Mouse (Mus musculus): Measurements from ENCODE around the gene Lif. TPM values are rescaled to one million over a fixed set of nuclear protein-coding genes. Genes with fewer than 3 reads are reported as not detected.
A peak's percentile ranks its signal among the peaks of the same experiment; 100 is the strongest.

The Lif gene
- polyA plus RNA-seq, 1 experiment from 2014 or later = 0.06 TPM

GRCm38 (mm10) chr11:4249151-4249550 is 8.2 kb upstream of the Lif start:
- Histone ChIP-seq H3K36me3 (no peaks in the 10 kb centered on the region), H3K4me1 (no peaks in the 10 kb centered on the region), H3K9ac (no peak overlapping the region), H3K27me3 (no peaks in the 10 kb centered on the region), H3K4me3 (no peak overlapping the region), H3K9me3 (no peaks in the 10 kb centered on the region), H3K27ac (no peak overlapping the region), H3K4me2 (replicated peaks) (no peak overlapping the region)
- no peak for ATAC-seq (ENCODE audit: insufficient number of reproducible peaks, insufficient read depth, low FRiP score, low TSS enrichment)
- 95% methylated on average over 3 of the region's 3 CpGs for WGBS

DNA sequence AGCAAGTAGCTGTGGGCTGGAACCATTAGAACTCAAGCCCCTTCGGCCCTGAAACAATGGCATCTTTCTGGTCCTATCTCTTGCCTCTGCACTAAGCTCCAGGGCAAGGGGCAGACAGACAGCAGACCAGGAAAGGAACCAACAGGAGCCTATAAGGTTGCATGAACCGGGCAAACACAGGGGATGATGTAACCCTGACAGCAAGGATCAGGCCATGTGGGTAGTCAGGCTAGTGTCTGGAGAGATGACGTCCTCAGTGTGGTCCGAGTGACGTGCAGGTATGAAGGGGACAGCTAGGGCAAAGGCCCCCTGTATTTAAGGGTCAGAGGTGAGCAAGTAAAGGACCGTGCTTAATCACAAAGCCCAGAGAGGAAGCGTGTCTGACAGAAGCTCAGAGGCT is 7.1 kb upstream of the Lif start:
- no peak for ATAC-seq (ENCODE audit: insufficient number of reproducible peaks, insufficient read depth, low FRiP score, low TSS enrichment)
- no peak overlapping the region for H3K9ac ChIP-seq
- H3K27ac ChIP-seq = no peak overlapping the region
- H3K27me3 ChIP-seq = no peaks in the 10 kb centered on the region
- H3K4me1 ChIP-seq = no peaks in the 10 kb centered on the region
- H3K9me3 ChIP-seq = no peaks in the 10 kb centered on the region
- H3K4me2 ChIP-seq (replicated peaks) = no peak overlapping the region
- no peaks in the 10 kb centered on the region for H3K36me3 ChIP-seq
- no peak overlapping the region for H3K4me3 ChIP-seq
- WGBS = 63% methylated on average over 7 of the region's 7 CpGs

GRCm38 (mm10) chr11:4251376-4251775 is 6.0 kb upstream of the Lif start:
- no peaks in the 10 kb centered on the region for H3K9me3 ChIP-seq
- H3K27ac ChIP-seq = no peak overlapping the region
- WGBS = 81% methylated on average over 3 of the region's 3 CpGs
- no peak for ATAC-seq (ENCODE audit: insufficient number of reproducible peaks, insufficient read depth, low FRiP score, low TSS enrichment)
- H3K36me3 ChIP-seq = no peaks in the 10 kb centered on the region
- no peaks in the 10 kb centered on the region for H3K4me1 ChIP-seq
- no peak overlapping the region for H3K4me2 ChIP-seq (replicated peaks)
- no peaks in the 10 kb centered on the region for H3K27me3 ChIP-seq
- no peak overlapping the region for H3K4me3 ChIP-seq
- no peak overlapping the region for H3K9ac ChIP-seq

GRCm38 (mm10) chr11:4252886-4253285 is 4.5 kb upstream of the Lif start:
- H3K4me1 ChIP-seq = no peaks in the 10 kb centered on the region
- 51% methylated on average over 2 of the region's 2 CpGs for WGBS
- ATAC-seq (ENCODE audit: insufficient number of reproducible peaks, insufficient read depth, low FRiP score, low TSS enrichment) = no peak
- H3K9me3 ChIP-seq = no peaks in the 10 kb centered on the region
- H3K9ac ChIP-seq = no peak overlapping the region
- H3K4me2 ChIP-seq (replicated peaks) = no peak overlapping the region
- H3K4me3 ChIP-seq = no peak overlapping the region
- H3K27ac ChIP-seq = no peak overlapping the region
- peaks cover 5% of the 10 kb centered on the region; the same call in 1 of the 2 replicates for H3K27me3 ChIP-seq
- H3K36me3 ChIP-seq = no peaks in the 10 kb centered on the region

DNA sequence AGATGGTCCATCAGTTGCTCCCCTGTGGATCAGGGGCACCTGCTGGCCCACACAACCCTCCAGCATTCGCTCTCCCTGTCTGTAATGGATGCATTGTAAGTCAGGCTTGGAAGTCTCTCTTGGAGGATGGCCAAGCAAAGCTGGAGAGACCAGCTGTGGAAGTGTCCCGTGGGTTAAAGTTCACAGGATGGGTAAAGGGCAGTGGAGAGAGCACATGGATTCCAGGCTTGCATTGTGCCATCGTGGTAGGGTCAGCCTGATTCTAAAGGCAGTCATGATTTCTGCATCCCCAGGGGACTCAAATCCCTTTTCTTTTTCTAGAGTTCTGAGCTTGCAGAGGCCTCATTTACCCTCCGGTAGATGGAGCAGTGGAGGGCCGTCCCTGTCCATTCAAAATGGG is 399 bp downstream of the Lif start:
- H3K4me3 ChIP-seq = no peak overlapping the region
- H3K27me3 ChIP-seq = peaks cover 5% of the 10 kb centered on the region
- no peaks in the 10 kb centered on the region for H3K9me3 ChIP-seq
- no peak overlapping the region for H3K27ac ChIP-seq
- H3K4me1 ChIP-seq = peaks cover 20% of the 10 kb centered on the region
- ATAC-seq (ENCODE audit: insufficient number of reproducible peaks, insufficient read depth, low FRiP score, low TSS enrichment) = no peak
- H3K4me2 ChIP-seq (replicated peaks) = no peak overlapping the region
- 59% methylated on average over 5 of the region's 5 CpGs for WGBS
- no peak overlapping the region for H3K9ac ChIP-seq
- H3K36me3 ChIP-seq = no peaks in the 10 kb centered on the region

DNA sequence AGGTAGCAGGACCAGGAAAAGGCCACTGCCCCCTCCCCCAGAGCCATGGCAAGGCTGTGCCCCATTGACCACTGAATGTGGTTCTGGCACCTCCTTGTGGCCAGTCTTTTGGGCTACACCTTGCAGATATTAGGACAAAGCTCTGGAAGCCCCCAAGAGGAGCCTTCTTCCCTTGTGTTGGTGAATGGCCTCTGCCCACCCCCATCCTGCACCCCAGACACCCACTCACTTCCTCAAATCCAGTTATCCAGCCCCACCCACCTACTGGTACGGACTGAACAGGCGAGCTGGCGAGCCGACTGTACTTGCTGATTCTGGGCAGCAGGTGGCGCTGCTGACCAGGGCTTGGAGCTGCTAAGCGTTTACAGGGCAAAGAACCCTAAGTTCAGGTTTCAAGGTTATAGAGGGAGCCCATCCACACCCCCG is 1.3 kb downstream of the Lif start:
- no peak overlapping the region; the same call in 1 of the 2 replicates for H3K4me3 ChIP-seq
- peaks cover 29% of the 10 kb centered on the region for H3K4me1 ChIP-seq
- no peaks in the 10 kb centered on the region for H3K36me3 ChIP-seq
- WGBS = 0% methylated on average over 7 of the region's 7 CpGs
- H3K27me3 ChIP-seq = peaks cover 10% of the 10 kb centered on the region
- peak overlapping the region; percentile 26; the same call in 1 of the 2 replicates for H3K4me2 ChIP-seq (replicated peaks)
- ATAC-seq (ENCODE audit: insufficient number of reproducible peaks, insufficient read depth, low FRiP score, low TSS enrichment) = no peak
- H3K9me3 ChIP-seq = no peaks in the 10 kb centered on the region
- no peak overlapping the region for H3K9ac ChIP-seq
- no peak overlapping the region for H3K27ac ChIP-seq

GRCm38 (mm10) chr11:4260463-4261187 is 3.3 kb downstream of the Lif start:
- H3K9me3 ChIP-seq = no peaks in the 10 kb centered on the region
- no peak overlapping the region for H3K4me3 ChIP-seq
- no peaks in the 10 kb centered on the region for H3K36me3 ChIP-seq
- no peak for ATAC-seq (ENCODE audit: insufficient number of reproducible peaks, insufficient read depth, low FRiP score, low TSS enrichment)
- peaks cover 30% of the 10 kb centered on the region for H3K27me3 ChIP-seq
- H3K4me1 ChIP-seq = peaks cover 34% of the 10 kb centered on the region
- WGBS = 51% methylated on average over 14 of the region's 14 CpGs
- no peak overlapping the region for H3K9ac ChIP-seq
- H3K27ac ChIP-seq = 0 out of 2 replicates have a peak overlapping the region, but pooled peaks have one; percentile 7
- peak overlapping the region; percentile 2; the same call in 1 of the 2 replicates for H3K4me2 ChIP-seq (replicated peaks)

- H3K9me3 ChIP-seq = no peaks in the 10 kb centered on the region
- H3K27me3 ChIP-seq = peaks cover 35% of the 10 kb centered on the region
- no peak overlapping the region for H3K27ac ChIP-seq
- no peaks in the 10 kb centered on the region for H3K36me3 ChIP-seq
- no peak overlapping the region for H3K9ac ChIP-seq
- peaks cover 37% of the 10 kb centered on the region for H3K4me1 ChIP-seq
- H3K4me3 ChIP-seq = no peak overlapping the region
- 53% methylated on average over 7 of the region's 7 CpGs for WGBS
- H3K4me2 ChIP-seq (replicated peaks) = no peak overlapping the region
- no peak for ATAC-seq (ENCODE audit: insufficient number of reproducible peaks, insufficient read depth, low FRiP score, low TSS enrichment)
Measured at GRCm38 (mm10) chr11:4261188-4261494, 3.8 kb downstream of the Lif start.

GRCm38 (mm10) chr11:4261969-4262368 is 4.6 kb downstream of the Lif start:
- H3K27me3 ChIP-seq = peaks cover 43% of the 10 kb centered on the region
- ATAC-seq (ENCODE audit: insufficient number of reproducible peaks, insufficient read depth, low FRiP score, low TSS enrichment) = no peak
- H3K4me1 ChIP-seq = peaks cover 45% of the 10 kb centered on the region
- WGBS = 34% methylated on average over 5 of the region's 5 CpGs
- H3K9ac ChIP-seq = no peak overlapping the region
- H3K36me3 ChIP-seq = no peaks in the 10 kb centered on the region
- H3K9me3 ChIP-seq = no peaks in the 10 kb centered on the region
- no peak overlapping the region for H3K27ac ChIP-seq
- no peak overlapping the region for H3K4me2 ChIP-seq (replicated peaks)
- H3K4me3 ChIP-seq = no peak overlapping the region

DNA sequence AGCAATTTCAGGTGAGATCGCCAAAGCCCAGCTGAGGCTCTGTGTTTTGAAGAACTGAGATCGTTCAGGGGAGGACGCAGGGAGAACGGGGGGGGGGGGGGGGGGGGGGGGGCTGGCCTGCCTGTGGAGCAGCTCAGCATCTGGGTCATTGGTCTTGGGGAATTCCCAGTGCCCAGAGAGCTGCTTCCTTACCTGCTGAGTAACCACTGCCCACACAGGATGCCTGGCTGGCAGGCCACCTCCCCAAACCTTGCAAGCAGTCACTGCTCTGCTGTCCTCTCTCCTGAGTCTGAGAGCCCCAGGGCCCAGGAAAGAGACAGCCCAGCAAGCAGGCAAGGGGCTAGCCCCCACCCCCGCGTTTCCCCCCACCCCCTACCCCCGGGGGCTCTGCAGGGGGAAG is 5.5 kb downstream of the Lif start:
- Histone ChIP-seq H3K4me3 (no peak overlapping the region), H3K4me1 (peaks cover 49% of the 10 kb centered on the region), H3K9ac (no peak overlapping the region), H3K36me3 (no peaks in the 10 kb centered on the region), H3K4me2 (replicated peaks) (no peak overlapping the region), H3K27ac (no peak overlapping the region), H3K27me3 (peaks cover 47% of the 10 kb centered on the region), H3K9me3 (no peaks in the 10 kb centered on the region)
- WGBS = 6% methylated on average over 7 of the region's 7 CpGs
- no peak for ATAC-seq (ENCODE audit: insufficient number of reproducible peaks, insufficient read depth, low FRiP score, low TSS enrichment)

DNA sequence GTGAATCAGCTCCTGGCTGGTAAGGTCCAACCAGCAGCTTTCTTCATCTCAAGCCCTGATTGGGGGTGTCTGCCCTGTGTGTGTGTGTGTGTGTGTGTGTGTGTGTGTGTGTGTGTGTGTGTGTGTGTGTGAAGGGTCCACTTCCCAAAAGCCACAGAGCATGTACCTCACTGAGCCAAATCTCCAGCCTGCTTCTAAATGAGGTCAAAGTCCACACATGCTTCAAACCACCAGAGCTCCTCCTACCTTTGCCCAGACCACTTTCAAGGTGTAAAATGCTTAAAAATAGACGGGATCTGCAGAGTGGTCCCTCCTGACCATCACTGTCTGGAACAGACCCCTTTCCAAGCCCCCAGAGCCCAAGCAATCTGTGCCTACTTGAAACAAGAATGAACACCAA is 5.9 kb downstream of the Lif start:
- Histone ChIP-seq H3K27ac (no peak overlapping the region), H3K9ac (no peak overlapping the region), H3K4me1 (peaks cover 49% of the 10 kb centered on the region), H3K9me3 (no peaks in the 10 kb centered on the region), H3K4me3 (no peak overlapping the region), H3K4me2 (replicated peaks) (no peak overlapping the region), H3K27me3 (peaks cover 51% of the 10 kb centered on the region), H3K36me3 (no peaks in the 10 kb centered on the region)
- ATAC-seq (ENCODE audit: insufficient number of reproducible peaks, insufficient read depth, low FRiP score, low TSS enrichment) = no peak
- WGBS = 9% methylated on average over 1 of the region's 1 CpGs

DNA sequence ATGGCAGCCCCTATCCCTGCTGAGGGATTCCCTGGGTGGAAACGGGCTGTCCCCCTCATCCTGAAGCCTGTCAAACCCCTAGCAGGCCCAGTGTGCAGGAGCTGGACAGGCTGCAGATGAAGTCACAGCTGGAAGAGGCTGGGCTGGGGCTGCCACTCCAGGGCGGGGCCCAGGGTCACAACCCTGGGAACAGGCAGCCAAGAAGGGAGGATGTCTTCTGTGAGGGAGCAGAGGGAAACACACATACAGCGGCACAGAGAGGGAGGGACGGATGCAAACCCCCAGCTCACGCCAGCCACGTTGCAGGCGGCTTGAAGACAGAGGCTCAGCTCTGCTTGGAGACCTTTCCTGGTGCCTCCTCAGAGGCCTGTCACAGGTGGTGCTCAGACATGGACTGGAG is 6.7 kb downstream of the Lif start:
- WGBS = 57% methylated on average over 7 of the region's 7 CpGs
- Histone ChIP-seq H3K4me3 (no peak overlapping the region), H3K36me3 (no peaks in the 10 kb centered on the region), H3K9me3 (no peaks in the 10 kb centered on the region), H3K4me2 (replicated peaks) (no peak overlapping the region), H3K27ac (no peak overlapping the region), H3K4me1 (peaks cover 49% of the 10 kb centered on the region), H3K9ac (no peak overlapping the region), H3K27me3 (peaks cover 59% of the 10 kb centered on the region)
- ATAC-seq (ENCODE audit: insufficient number of reproducible peaks, insufficient read depth, low FRiP score, low TSS enrichment) = no peak

All from embryonic facial prominence, embryonic 12.5 days (tissue).